Mouse (Mus musculus): ENCODE data around the gene Tmem163.
A peak's percentile ranks its signal among the peaks of the same experiment; 100 is the strongest.

Gene Tmem163

GRCm38 (mm10) chr1:127496737-127497543 lies 182.4 kb downstream of the Tmem163 start:
- peak; percentile 84 for DNase-seq

GRCm38 (mm10) chr1:127487161-127487560 lies 192.2 kb downstream of the Tmem163 start:
- peak; percentile 36 for DNase-seq

- DNase-seq, result peak; percentile 76
Observed at GRCm38 (mm10) chr1:127484826-127485225, 194.5 kb downstream of the Tmem163 start.

GRCm38 (mm10) chr1:127484188-127484587 lies 195.2 kb downstream of the Tmem163 start:
- no peak for DNase-seq

GRCm38 (mm10) chr1:127482911-127483310 lies 196.4 kb downstream of the Tmem163 start:
- DNase-seq, result no peak

GRCm38 (mm10) chr1:127475756-127476155 lies 203.6 kb downstream of the Tmem163 start:
- no peak for DNase-seq

- no peak for DNase-seq
Observed at GRCm38 (mm10) chr1:127470175-127470574, 209.2 kb downstream of the Tmem163 start.

- DNase-seq, result no peak
Observed at GRCm38 (mm10) chr1:127467238-127467637, 212.1 kb downstream of the Tmem163 start.

GRCm38 (mm10) chr1:127465292-127465691 lies 214.1 kb downstream of the Tmem163 start:
- DNase-seq, result no peak

- DNase-seq, result no peak
Observed at GRCm38 (mm10) chr1:127464041-127464440, 215.3 kb downstream of the Tmem163 start.

GRCm38 (mm10) chr1:127461017-127461416 lies 218.3 kb downstream of the Tmem163 start:
- no peak for DNase-seq

- no peak for DNase-seq
Observed at GRCm38 (mm10) chr1:127459576-127459975, 219.8 kb downstream of the Tmem163 start.

- peak; percentile 66 for DNase-seq
Observed at GRCm38 (mm10) chr1:127459015-127459451, 220.3 kb downstream of the Tmem163 start.

GRCm38 (mm10) chr1:127453397-127453796 lies 226.0 kb downstream of the Tmem163 start:
- DNase-seq, result no peak

- DNase-seq, result no peak
Observed at GRCm38 (mm10) chr1:127444836-127445485, 234.4 kb downstream of the Tmem163 start.

GRCm38 (mm10) chr1:127442880-127443877 lies 236.2 kb downstream of the Tmem163 start:
- no peak for DNase-seq

GRCm38 (mm10) chr1:127441736-127442135 lies 237.6 kb downstream of the Tmem163 start:
- no peak for DNase-seq

GRCm38 (mm10) chr1:127441007-127441406 lies 238.3 kb downstream of the Tmem163 start:
- no peak for DNase-seq

GRCm38 (mm10) chr1:127439452-127439891 lies 239.9 kb downstream of the Tmem163 start:
- DNase-seq, result no peak

GRCm38 (mm10) chr1:127437091-127437490 lies 242.3 kb downstream of the Tmem163 start:
- DNase-seq, result no peak

All from cerebellum, adult 9-10 months (tissue).